Mouse (Mus musculus) testis, postnatal 14 days (tissue): ENCODE results near the gene Spast.

Experiments
- DNase-seq: peaks from one replicate; pipeline ENCODE4 v3.0.0; 2021; ENCODE audit warnings: low spot score

Spast gene

DNA sequence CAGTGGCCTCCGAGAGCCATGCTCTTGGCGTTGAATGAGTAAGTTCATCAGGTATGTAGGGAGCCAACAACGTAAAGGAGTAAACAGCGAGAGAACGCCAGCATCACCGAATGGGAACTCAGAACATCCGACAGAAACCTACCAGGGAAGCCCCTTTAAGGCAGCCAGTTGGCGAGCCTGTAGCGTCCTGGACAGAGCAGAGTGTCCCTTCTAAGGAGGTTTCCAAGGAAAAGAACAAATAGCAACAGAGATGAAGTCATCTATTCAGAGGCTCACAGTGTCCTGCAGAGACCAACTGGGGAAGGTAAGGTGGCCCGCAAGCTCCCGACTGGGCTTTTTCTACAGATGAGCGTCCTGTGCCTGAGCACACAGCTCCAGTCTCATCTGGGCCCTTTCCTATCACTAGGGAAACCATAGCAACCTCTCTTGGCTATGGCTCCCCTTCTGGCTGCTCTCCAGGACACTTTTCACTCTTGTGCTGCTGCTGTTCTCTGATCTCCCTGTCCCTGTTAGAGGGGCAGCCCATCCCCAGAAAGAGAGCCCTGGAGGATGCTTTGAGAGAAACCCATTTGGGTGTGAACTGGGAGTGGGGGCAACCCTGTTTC lies 85.7 kb downstream of the Spast start:
- DNase-seq, result no peak

DNA sequence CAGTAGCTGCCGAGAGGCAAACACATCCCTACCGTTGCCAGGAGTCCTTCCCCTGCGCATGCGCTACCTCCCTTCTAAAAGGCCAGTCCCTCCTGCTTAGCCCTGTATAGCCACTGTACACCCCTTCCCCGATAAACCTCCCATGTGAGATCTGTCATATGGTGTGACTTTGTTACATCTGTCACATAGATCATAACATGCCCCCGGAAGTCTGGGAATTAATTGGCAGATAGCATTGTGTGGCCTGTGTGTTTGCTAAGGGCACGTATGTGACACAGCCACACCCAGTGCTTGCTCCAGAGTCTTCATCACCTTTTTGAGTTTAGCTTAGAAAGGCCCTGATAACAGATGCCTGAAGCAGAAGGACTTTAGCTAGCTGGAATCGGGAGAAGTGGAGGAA lies 91.3 kb downstream of the Spast start:
- no peak for DNase-seq

DNA sequence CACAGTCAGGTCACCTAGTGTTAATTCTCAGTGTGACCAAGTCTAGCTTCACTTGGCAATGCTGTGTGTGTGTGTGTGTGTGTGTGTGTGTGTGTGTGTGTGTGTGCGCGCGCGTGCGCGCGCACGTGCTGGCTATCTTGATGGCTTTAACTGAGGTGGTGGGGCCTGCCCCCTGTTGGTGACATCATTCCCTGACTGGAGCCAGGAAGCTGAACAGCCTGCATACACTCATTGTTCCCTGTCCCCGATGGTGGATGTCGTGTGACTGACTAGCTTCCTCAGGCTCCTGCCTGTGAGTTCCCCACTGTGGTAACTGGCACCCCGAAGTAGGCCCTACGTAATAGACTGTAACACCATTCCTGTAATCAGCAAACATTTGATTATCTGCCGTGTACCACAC lies 92.7 kb downstream of the Spast start:
- DNase-seq, result no peak

DNA sequence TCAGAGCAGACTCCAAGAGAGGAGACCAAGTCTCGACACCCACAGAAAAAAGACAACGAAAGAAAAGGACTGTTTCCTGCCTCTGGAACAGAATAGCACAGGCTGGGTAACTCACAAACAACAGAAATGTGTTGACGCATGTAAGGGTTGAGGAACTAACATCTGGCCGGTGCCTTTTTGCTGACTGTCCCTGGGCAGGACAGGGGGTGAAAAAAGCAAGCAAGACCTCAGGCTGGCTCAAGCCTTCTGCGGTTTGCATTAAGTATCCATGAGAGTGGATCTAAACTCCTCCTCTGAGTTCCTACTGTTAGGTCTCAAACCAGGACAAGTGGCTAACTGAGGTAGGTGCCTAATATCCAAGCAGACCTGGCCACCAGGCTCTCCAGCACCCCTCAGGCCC lies 93.8 kb downstream of the Spast start:
- no peak for DNase-seq

DNA sequence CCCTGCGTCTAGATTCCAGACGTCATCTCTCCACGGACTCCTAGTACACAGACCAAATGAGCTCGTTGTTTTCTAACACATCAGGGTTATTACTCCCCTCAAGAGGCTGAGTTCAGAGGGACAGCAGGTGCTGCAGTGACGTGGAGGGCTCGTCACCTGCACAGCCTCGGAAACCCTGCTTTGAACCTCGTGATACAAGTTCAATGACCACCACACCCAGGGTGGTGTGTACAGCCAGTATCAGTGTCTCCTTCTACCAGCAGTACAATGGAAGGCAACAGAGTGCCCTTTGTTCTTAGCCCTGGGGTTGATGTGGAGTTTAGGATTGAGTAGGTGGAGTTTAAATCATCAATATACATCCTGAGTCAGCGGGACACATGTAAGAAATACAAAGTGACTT lies 99.0 kb downstream of the Spast start:
- DNase-seq, result no peak

DNA sequence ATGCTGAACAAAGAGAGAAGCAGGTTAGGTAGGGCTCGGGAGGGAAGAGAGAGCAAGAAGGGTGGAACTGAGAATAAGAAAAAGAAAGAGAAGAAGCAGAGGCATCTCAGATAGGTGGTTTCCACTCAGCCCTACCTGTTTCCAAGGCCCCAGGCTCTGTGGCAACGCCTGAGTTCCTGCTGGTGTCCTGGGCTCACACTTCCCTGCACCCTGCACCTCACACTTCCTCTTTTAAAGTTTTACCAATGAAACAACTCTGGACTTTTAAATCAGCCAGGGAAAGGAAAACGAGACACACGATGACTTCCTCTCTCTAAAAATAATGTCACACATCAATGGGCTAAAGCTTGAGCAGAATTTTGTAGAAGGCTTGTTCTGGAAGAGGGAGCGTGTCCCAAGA lies 101.7 kb downstream of the Spast start:
- no peak for DNase-seq
